Mouse (Mus musculus): ENCODE results near the gene Matn4. TPM values are rescaled to one million over a fixed set of nuclear protein-coding genes. Genes with fewer than 3 reads are reported as not detected.

The Matn4 gene
- polyA plus RNA-seq, 1 experiment, result 0.82 TPM

DNA sequence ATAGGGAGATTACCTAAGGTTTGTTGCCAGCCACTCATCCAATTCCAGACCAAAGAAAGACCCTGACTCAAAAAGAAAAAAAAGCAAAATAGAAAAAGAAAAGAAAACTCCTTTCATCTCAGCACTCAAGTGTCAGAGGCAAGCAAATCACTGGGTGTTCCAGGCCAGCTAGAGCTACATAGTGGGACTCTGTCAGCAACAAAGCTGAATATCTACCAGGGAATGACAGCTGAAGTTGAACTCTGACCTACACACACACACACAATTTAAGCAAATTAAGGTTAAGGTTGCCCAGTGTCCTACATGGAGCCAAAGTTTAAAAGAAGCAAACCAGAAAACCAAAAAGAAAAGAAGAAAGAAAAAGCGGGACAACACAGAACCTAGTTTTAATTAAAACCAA, 43.2 kb upstream of the Matn4 start:
- TF ChIP-seq POLR2A (IDR thresholded peaks at IDR 0.05; ENCODE audit: low read depth, low read length) (no peak), CTCF (IDR thresholded peaks at IDR 0.05; ENCODE audit: extremely low read depth, insufficient read depth, insufficient read length, insufficient replicate concordance) (no peak)
- Histone ChIP-seq H3K4me1 (ENCODE audit: control insufficient read depth, insufficient read depth, insufficient read length) (peaks cover 5% of the 10 kb centered on the region; the same call in 1 of the 2 replicates), H3K36me3 (ENCODE audit: control insufficient read depth, insufficient read depth, low read length) (no peaks in the 10 kb centered on the region), H3K27me3 (ENCODE audit: control insufficient read depth, insufficient read depth, low read length) (no peaks in the 10 kb centered on the region), H3K27ac (ENCODE audit: insufficient read depth, low read length) (no peak overlapping the region), H3K4me3 (ENCODE audit: extremely low read depth, insufficient read depth, insufficient read length) (no peak overlapping the region)
- 78% methylated on average over 1 of the region's 1 CpGs for WGBS
- DNase-seq (ENCODE audit: low read depth in 1 of 2, low spot score in 2 of 2), result no peak

DNA sequence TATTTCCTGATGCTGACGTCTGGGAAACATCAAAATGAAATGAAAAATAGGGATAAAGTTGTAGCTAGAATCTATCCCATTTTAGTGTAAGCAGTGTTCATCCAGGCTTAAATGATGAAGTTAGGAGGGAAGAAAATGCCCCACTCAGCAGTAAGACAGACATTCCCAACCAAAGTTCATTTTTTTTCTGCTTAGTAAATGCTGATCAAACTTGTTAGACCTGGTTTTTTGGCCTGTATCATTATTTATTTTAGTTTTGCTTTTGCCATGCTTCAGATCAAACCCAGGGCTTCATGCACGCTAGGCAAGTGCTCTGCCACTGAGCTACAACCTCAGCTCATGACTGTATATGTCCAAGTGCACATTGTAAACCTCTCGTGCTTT, 41.1 kb upstream of the Matn4 start:
- no peak overlapping the region for H3K27ac ChIP-seq (ENCODE audit: insufficient read depth, low read length)
- no peak for TF ChIP-seq CTCF (IDR thresholded peaks at IDR 0.05; ENCODE audit: extremely low read depth, insufficient read depth, insufficient read length, insufficient replicate concordance)
- TF ChIP-seq POLR2A (IDR thresholded peaks at IDR 0.05; ENCODE audit: low read depth, low read length), result no peak
- no peaks in the 10 kb centered on the region for H3K27me3 ChIP-seq (ENCODE audit: control insufficient read depth, insufficient read depth, low read length)
- peaks cover 5% of the 10 kb centered on the region; the same call in 1 of the 2 replicates for H3K4me1 ChIP-seq (ENCODE audit: control insufficient read depth, insufficient read depth, insufficient read length)
- 82% methylated on average over 3 of the region's 3 CpGs for WGBS
- no peaks in the 10 kb centered on the region for H3K36me3 ChIP-seq (ENCODE audit: control insufficient read depth, insufficient read depth, low read length)
- no peak for DNase-seq (ENCODE audit: low read depth in 1 of 2, low spot score in 2 of 2)
- no peak overlapping the region for H3K4me3 ChIP-seq (ENCODE audit: extremely low read depth, insufficient read depth, insufficient read length)

DNA sequence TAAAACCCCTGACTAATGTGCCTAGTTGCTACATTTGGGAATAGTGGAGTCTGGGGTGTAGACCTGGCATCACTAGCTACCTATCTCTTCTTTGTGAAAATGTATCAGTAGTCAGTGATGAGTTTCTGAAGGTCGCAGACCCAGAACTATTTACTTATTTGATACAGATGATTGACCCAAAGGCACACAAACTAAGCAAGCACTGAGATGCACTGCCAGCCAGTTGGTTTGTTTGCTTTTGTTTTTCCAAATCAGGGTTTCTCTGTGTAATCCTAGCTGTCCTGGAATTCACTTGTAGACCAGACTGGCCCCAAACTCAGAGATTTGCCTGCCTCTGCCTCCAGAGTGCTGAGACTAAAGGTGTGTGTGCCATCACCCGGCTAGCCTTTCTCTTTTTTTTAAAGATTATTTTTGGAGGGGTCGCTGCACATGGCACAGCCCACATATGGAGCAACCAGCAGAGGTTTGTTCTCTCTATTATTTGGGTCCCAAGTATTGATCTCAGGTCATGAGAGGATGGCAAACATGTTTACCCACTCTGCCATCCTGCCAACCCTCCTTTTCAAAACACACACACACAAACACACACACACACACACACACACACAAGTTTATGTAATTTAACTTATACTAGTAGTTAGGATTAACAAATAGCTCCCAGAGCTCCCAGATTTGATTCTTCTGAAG, 40.6 kb upstream of the Matn4 start:
- Histone ChIP-seq H3K36me3 (ENCODE audit: control insufficient read depth, insufficient read depth, low read length) (no peaks in the 10 kb centered on the region), H3K4me3 (ENCODE audit: extremely low read depth, insufficient read depth, insufficient read length) (no peak overlapping the region), H3K4me1 (ENCODE audit: control insufficient read depth, insufficient read depth, insufficient read length) (peaks cover 5% of the 10 kb centered on the region; the same call in 1 of the 2 replicates), H3K27me3 (ENCODE audit: control insufficient read depth, insufficient read depth, low read length) (no peaks in the 10 kb centered on the region), H3K27ac (ENCODE audit: insufficient read depth, low read length) (no peak overlapping the region)
- TF ChIP-seq CTCF (IDR thresholded peaks at IDR 0.05; ENCODE audit: extremely low read depth, insufficient read depth, insufficient read length, insufficient replicate concordance), result no peak
- no peak for TF ChIP-seq POLR2A (IDR thresholded peaks at IDR 0.05; ENCODE audit: low read depth, low read length)
- 88% methylated on average over 3 of the region's 3 CpGs for WGBS
- no peak for DNase-seq (ENCODE audit: low read depth in 1 of 2, low spot score in 2 of 2)

DNA sequence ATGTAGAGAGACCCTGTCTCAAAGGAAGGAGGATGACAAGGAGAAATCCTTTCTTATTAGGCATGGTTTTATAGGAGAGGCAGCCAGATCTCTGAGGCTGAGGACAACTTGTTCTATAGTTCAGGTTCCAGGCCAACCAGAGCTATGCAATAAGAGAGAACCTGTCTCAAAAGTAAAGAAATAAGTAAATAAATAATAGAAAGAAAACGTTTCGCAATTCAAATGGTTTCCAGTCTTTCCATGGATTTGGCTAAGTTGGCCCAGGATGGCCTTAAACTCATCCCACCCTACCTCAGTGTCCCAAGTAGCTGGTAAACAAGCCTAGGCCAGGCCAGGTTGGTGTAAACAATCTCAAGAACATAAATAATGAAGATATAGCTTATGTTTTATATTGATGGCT, 39.7 kb upstream of the Matn4 start:
- DNase-seq (ENCODE audit: low read depth in 1 of 2, low spot score in 2 of 2), result no peak
- Histone ChIP-seq H3K27me3 (ENCODE audit: control insufficient read depth, insufficient read depth, low read length) (no peaks in the 10 kb centered on the region), H3K4me3 (ENCODE audit: extremely low read depth, insufficient read depth, insufficient read length) (no peak overlapping the region), H3K27ac (ENCODE audit: insufficient read depth, low read length) (no peak overlapping the region), H3K36me3 (ENCODE audit: control insufficient read depth, insufficient read depth, low read length) (no peaks in the 10 kb centered on the region), H3K4me1 (ENCODE audit: control insufficient read depth, insufficient read depth, insufficient read length) (peaks cover 13% of the 10 kb centered on the region; the same call in 1 of the 2 replicates)
- TF ChIP-seq CTCF (IDR thresholded peaks at IDR 0.05; ENCODE audit: extremely low read depth, insufficient read depth, insufficient read length, insufficient replicate concordance) (no peak), POLR2A (IDR thresholded peaks at IDR 0.05; ENCODE audit: low read depth, low read length) (no peak)
- WGBS, result 89% methylated on average over 2 of the region's 2 CpGs

DNA sequence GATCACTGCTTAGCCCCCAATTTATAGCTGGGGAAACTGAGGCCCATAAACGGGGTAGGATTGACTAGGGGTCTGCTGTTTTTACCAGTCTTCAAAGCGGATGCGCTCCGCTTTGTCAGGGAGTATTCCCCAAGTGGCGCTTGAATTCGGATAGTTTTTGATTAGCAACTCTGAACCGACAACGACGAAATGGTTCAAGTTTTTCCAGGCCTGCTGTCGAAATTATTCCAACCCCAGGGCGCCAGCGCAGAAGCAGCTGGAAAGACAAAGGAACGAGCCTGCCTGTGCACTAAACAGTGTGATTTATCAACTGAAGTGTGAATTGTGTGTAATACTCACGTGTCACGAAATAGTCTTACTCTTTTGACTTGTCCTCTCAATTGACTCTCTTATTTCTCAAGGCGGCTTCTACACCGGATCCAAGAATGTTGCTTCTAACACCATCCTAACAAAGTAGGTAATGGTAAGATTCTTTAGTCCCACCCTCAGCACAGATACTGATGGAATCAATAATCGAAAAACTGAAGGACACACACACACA, 38.6 kb upstream of the Matn4 start, which contains the start of gene Sdc4:
Gene Sdc4, minus strand, starts transcription at position 428 of the 541 bp plus-strand sequence.
- H3K4me3 ChIP-seq (ENCODE audit: extremely low read depth, insufficient read depth, insufficient read length), result peak within 1 kb of the TSS; percentile 73
- no peak for DNase-seq (ENCODE audit: low read depth in 1 of 2, low spot score in 2 of 2)
- H3K27ac ChIP-seq (ENCODE audit: insufficient read depth, low read length), result peak within 1 kb of the TSS; percentile 93
- TF ChIP-seq CTCF (IDR thresholded peaks at IDR 0.05; ENCODE audit: extremely low read depth, insufficient read depth, insufficient read length, insufficient replicate concordance) (no peak), POLR2A (IDR thresholded peaks at IDR 0.05; ENCODE audit: low read depth, low read length) (no peak)
- no peaks in the 10 kb centered on the region for H3K36me3 ChIP-seq (ENCODE audit: control insufficient read depth, insufficient read depth, low read length)
- 19% methylated on average over 18 of the region's 18 CpGs for WGBS
- peaks cover 17% of the 10 kb centered on the region; the same call in 1 of the 2 replicates for H3K4me1 ChIP-seq (ENCODE audit: control insufficient read depth, insufficient read depth, insufficient read length)
- H3K27me3 ChIP-seq (ENCODE audit: control insufficient read depth, insufficient read depth, low read length), result no peaks in the 10 kb centered on the region

DNA sequence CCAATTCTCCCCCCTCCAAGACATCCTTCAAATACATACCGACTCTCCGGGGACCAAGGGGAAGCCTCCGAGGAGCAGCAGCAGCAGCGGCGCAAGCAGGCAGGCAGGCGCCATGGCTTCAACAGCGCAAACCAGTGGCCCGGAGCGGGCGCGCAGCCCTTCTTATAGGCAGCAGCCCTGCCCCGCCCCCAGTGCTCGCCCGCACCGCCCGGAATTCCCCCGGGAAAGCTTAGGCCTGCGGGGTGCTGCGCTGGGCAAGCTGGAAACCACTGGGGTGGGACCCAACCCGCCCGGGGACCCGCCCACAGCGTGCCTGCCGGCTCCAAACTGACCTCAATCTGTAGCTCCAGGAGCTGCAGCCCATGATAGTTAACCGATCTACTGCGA, 38.1 kb upstream of the Matn4 start:
- H3K36me3 ChIP-seq (ENCODE audit: control insufficient read depth, insufficient read depth, low read length), result no peaks in the 10 kb centered on the region
- H3K4me1 ChIP-seq (ENCODE audit: control insufficient read depth, insufficient read depth, insufficient read length), result peaks cover 21% of the 10 kb centered on the region; the same call in 1 of the 2 replicates
- DNase-seq (ENCODE audit: low read depth in 1 of 2, low spot score in 2 of 2), result peak in 1 of 2 experiments; percentile 84
- H3K27me3 ChIP-seq (ENCODE audit: control insufficient read depth, insufficient read depth, low read length), result no peaks in the 10 kb centered on the region
- H3K4me3 ChIP-seq (ENCODE audit: extremely low read depth, insufficient read depth, insufficient read length), result peak overlapping the region; percentile 73
- TF ChIP-seq CTCF (IDR thresholded peaks at IDR 0.05; ENCODE audit: extremely low read depth, insufficient read depth, insufficient read length, insufficient replicate concordance) (no peak), POLR2A (IDR thresholded peaks at IDR 0.05; ENCODE audit: low read depth, low read length) (peak; percentile 70)
- under 1% methylated on average over 26 of the region's 26 CpGs for WGBS
- peak overlapping the region; percentile 93 for H3K27ac ChIP-seq (ENCODE audit: insufficient read depth, low read length)
